Mouse (Mus musculus) heart, postnatal 25 days (tissue): Measurements from ENCODE around the gene Xpnpep3. TPM values are rescaled to one million over a fixed set of nuclear protein-coding genes. Genes with fewer than 3 reads are reported as not detected.

Source experiments
- DNase-seq: peaks from one replicate; pipeline ENCODE4 v3.0.0; 2022; ENCODE audit warnings: low spot score
- intact Hi-C: fragments of 180-260 bp; cut with DNase I; formaldehyde crosslinking; loops from one replicate; pipeline ENCODE4 v1.15.1; 2025
- total RNA-seq, 2 experiments: library from RNA; stranded (reverse); gene quantifications; 2 replicates each; pipeline ENCODE4 v1.2.3; 2021

Gene Xpnpep3
- 10 to 100 TPM; 10.2 to 12.6 TPM for total RNA-seq

- peak; percentile 93 for DNase-seq
- intact Hi-C loops: loop anchor here (5.0 kb wide), 1 partner anchor 188 kb away; the partner anchor contains the start of gene Ep300
These were observed at the start of gene Xpnpep3, which contains the start of gene St13 for GRCm38 (mm10) chr15:81399638-81400315. Xpnpep3 (plus strand) TSS chr15:81400138. St13 (minus strand) TSS chr15:81400077.

DNA sequence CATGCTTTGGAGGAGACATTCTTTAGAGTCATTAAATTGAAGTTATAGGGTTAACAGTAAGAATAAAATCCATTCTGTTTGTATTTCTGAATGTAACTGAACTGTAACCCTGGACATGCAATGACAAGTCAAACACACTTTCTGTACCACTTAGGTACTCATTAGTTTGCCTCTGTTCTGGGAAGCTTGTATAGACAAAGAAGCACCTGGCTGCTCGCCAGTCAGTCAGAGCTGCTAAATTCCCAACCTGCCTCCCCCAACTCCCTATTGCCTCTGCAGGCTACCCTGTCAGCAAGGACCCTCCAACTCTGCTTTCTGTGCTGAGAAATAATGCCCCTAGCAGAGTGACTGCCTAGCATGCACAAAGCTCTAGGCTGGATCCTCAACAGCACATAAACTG lies 49.5 kb upstream of the Xpnpep3 start:
- DNase-seq: no peak
- intact Hi-C loops: no loop called here

- intact Hi-C loops: no loop called here
- DNase-seq: no peak
These were observed 47.3 kb upstream of the Xpnpep3 start for GRCm38 (mm10) chr15:81352638-81353037.

DNA sequence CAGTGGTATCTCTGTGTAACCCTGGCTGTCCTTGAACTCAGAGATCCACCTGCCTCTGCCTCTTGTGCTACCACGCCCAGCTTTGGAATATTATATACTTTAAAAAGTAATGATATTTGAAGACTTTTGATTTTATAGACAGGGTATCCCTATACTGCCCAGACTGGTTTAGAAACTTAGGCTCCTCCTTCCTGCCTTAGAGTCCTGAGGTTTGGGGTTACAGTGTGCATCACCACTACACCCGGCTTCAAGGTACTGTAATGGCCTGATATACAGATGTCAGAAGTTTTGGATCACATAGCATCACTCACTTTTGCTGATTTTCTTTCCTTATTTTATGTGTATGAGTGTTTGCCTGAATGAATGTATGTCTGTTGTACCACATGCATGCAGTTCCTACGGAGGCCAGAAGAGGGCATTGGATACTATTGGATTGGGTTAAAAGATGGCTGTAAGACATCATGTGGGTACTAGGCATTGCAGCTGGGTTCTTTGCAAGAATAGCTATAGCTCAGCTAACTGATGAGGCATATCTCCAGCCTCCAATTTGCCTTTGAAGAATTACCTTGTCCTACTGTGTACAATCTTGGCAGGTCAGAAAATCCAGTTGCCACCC lies 44.7 kb upstream of the Xpnpep3 start:
- DNase-seq: no peak
- intact Hi-C loops: no loop called here

DNA sequence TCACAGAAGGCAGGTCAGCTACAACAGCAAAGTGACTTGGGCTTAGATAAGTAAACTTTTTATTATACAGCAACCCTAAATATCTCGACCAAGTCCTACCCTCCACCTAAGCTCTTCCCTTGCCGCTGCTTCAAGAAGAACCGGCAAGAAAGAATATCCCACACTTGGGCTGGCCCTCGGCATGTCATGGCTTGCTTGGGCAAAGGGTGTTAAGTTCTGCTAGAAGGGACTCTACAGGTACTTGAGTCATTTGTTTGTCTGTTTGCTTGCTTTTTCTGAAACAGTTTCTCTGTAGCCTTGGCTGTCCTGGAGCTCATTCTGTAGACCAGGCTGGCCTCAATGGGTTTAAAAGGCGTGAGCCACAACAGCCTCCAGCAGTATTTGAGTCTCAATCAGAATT lies 43.0 kb upstream of the Xpnpep3 start:
- intact Hi-C loops: no loop called here
- no peak for DNase-seq

GRCm38 (mm10) chr15:81358943-81359342 lies 41.0 kb upstream of the Xpnpep3 start:
- intact Hi-C loops: no loop called here
- no peak for DNase-seq

GRCm38 (mm10) chr15:81359421-81359820 lies 40.5 kb upstream of the Xpnpep3 start:
- DNase-seq: no peak
- intact Hi-C loops: no loop called here

GRCm38 (mm10) chr15:81360345-81361021 lies 39.5 kb upstream of the Xpnpep3 start, which contains the start of gene Slc25a17:
Slc25a17 (minus strand) TSS chr15:81360812.
- intact Hi-C loops: no loop called here
- DNase-seq: peak; percentile 93

DNA sequence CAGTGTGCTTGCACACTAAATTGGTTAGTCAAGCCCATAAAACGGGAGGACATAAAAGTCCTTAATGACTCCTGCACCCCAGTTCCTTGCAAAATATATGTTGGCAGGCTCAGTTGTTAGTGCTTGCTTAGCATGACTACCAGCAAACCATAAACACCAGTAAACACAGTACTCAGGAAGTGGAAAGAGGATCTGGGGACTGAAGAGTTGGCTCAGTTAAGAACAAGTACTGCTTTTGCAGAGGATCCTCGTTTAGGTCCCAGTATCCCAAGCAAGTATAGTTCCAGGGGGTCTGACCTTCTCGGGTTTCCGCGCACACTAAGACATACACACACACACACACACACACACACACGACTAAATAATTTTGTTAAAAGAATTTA lies 38.9 kb upstream of the Xpnpep3 start:
- DNase-seq: no peak
- intact Hi-C loops: no loop called here

DNA sequence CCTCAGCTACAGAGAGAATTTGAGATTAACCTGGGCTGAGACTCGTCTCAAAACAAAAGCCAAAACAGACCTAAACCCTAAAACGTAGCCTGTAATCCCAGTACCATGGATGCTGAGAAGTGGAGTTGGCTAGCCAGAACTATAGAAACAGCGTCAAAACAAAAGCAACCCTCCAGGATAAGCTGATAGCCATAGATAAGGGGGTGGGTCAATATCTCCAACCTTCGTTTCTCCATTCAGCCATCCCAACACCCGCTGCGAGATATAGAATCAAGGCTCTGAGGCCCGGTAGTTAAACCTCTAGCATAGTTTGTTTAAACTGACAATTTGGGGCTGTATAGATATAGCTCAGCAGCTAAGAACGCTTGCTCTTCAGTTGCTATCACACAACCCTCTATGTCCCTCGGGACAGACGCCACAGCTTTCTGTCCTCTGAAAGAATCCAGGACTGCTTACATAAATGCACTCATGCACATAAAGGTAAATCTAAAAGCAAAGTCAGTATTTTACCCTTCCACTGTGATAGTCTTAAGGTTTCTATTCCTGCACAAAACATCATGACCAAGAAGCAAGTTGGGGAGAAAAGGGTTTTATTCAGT lies 38.4 kb upstream of the Xpnpep3 start:
- intact Hi-C loops: no loop called here
- no peak for DNase-seq

GRCm38 (mm10) chr15:81362501-81362900 lies 37.4 kb upstream of the Xpnpep3 start:
- no peak for DNase-seq
- intact Hi-C loops: no loop called here

DNA sequence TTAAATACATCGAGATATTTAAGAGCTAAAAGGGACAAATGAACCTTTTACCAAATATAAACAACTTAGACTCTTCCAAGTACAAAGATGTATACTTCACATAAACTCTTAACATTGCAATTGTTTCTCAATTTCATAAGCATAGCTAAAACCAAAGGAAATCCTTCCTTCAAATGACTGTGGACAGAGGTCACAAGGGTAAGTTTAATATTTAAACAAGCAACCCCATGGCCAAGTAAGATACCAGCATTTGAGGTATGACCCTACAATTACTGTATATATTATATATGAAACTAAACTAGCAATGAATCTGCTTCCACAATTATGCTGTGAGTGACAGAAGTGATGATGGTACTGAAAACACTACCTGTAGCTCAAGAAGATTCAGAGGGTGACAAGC lies 35.7 kb upstream of the Xpnpep3 start:
- intact Hi-C loops: no loop called here
- DNase-seq: no peak

GRCm38 (mm10) chr15:81365246-81365645 lies 34.7 kb upstream of the Xpnpep3 start:
- intact Hi-C loops: no loop called here
- DNase-seq: no peak

GRCm38 (mm10) chr15:81366241-81366640 lies 33.7 kb upstream of the Xpnpep3 start:
- intact Hi-C loops: no loop called here
- no peak for DNase-seq

GRCm38 (mm10) chr15:81368601-81369000 lies 31.3 kb upstream of the Xpnpep3 start:
- intact Hi-C loops: no loop called here
- DNase-seq: no peak

GRCm38 (mm10) chr15:81370356-81370755 lies 29.6 kb upstream of the Xpnpep3 start:
- DNase-seq: no peak
- intact Hi-C loops: no loop called here

GRCm38 (mm10) chr15:81374621-81375020 lies 25.3 kb upstream of the Xpnpep3 start:
- DNase-seq: no peak
- intact Hi-C loops: no loop called here

GRCm38 (mm10) chr15:81378845-81379244 lies 21.1 kb upstream of the Xpnpep3 start:
- no peak for DNase-seq
- intact Hi-C loops: no loop called here

GRCm38 (mm10) chr15:81386327-81386726 lies 13.6 kb upstream of the Xpnpep3 start:
- no peak for DNase-seq
- intact Hi-C loops: no loop called here

DNA sequence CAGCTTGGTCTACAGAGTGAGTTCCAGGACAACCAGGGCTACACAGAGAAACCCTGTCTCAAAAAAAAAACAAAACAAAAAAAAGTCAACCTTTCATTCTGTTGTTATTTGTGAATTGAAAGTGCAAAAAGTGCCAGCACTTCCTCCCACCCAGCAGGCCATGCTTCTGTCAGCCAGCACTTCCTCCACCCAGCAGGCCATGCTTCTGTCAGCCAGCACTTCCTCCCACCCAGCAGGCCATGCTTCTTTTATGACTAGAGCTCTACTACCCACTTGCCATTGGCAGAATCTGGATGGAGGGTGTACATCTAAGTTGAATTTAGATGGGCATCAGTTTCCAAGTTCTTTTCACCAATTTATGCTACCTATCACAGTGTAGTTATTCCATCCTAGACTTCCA lies 6.9 kb upstream of the Xpnpep3 start:
- no peak for DNase-seq
- intact Hi-C loops: no loop called here
